Mouse (Mus musculus) neural tube, embryonic 14.5 days (tissue): ENCODE results near the gene Atg2b. TPM values are rescaled to one million over a fixed set of nuclear protein-coding genes. Genes with fewer than 3 reads are reported as not detected.
A peak's percentile ranks its signal among the peaks of the same experiment; 100 is the strongest.

Experiments
- ATAC-seq: fragments of 200-750 bp; cut with Nextera tagmentation; 2 replicates; pipeline ENCODE4 v1.8.0; 2017; ENCODE audit warnings: low read depth, mild to moderate bottlenecking, moderate TSS enrichment, moderate library complexity
- H3K27ac ChIP-seq: fragments of 300-500 bp; sonication (generic); 2 replicates; pipeline ENCODE4 v1.5.1; 2014; ENCODE audit warnings: low read depth, mild to moderate bottlenecking, control low read depth, low read length, moderate library complexity, mixed read lengths
- H3K27me3 ChIP-seq: fragments of 300-500 bp; sonication (generic); 2 replicates; pipeline ENCODE4 v1.6.1; 2014; ENCODE audit warnings: low read length; ENCODE audit not compliant: control insufficient read depth, insufficient read depth
- H3K36me3 ChIP-seq: fragments of 300-500 bp; sonication (generic); 2 replicates; pipeline ENCODE4 v1.6.1; 2014; ENCODE audit warnings: low read length, mixed read lengths; ENCODE audit not compliant: control insufficient read depth, insufficient read depth
- H3K4me1 ChIP-seq: fragments of 300-500 bp; sonication (generic); 2 replicates; pipeline ENCODE4 v1.6.1; 2014; ENCODE audit warnings: low read length; ENCODE audit not compliant: control insufficient read depth, insufficient read depth
- H3K4me2 ChIP-seq: fragments of 300-500 bp; sonication (generic); 2 replicates; pipeline ENCODE4 v1.6.1; 2014; ENCODE audit warnings: mild to moderate bottlenecking, low read depth, low read length, control low read depth
- H3K4me3 ChIP-seq: fragments of 300-500 bp; sonication (generic); 2 replicates; pipeline ENCODE4 v1.5.1; 2014; ENCODE audit warnings: low read depth, low read length, control low read depth, mixed read lengths
- H3K9ac ChIP-seq: fragments of 300-500 bp; sonication (generic); replicated peaks from 2 replicates; pipeline ENCODE4 v1.6.1; 2014; ENCODE audit warnings: low read depth, mild to moderate bottlenecking, control low read depth, low read length, mixed read lengths
- H3K9me3 ChIP-seq: fragments of 300-500 bp; sonication (generic); 2 replicates; pipeline ENCODE4 v1.6.1; 2016; ENCODE audit warnings: low read length; ENCODE audit not compliant: control insufficient read depth
- WGBS: fragments of 180-500 bp; shearing (Covaris S2); extraction: QIAGEN DNeasy Blood & Tissue Kit; methylation state at CpG from one replicate; pipeline ENCODE4 v1.1.7; 2014; 5-methylcytosine and 5-hydroxymethylcytosine counted together
- polyA plus RNA-seq: library from polyadenylated mRNA; unstranded; fragments of >200 nt; fragmentation: Nextera tagmentation; extraction: Ambion mirVana; gene quantifications from 2 replicates; pipeline ENCODE4 v1.2.1, GENCODE M21; 2014

Gene Atg2b
- polyA plus RNA-seq, 1 experiment from 2014 or later, result 19.5 TPM

- Histone ChIP-seq H3K9ac (no peak overlapping the region), H3K4me1 (peaks cover 10% of the 10 kb centered on the region), H3K4me3 (no peak overlapping the region), H3K27me3 (no peaks in the 10 kb centered on the region), H3K9me3 (no peaks in the 10 kb centered on the region), H3K27ac (no peak overlapping the region), H3K36me3 (peaks cover 2% of the 10 kb centered on the region), H3K4me2 (no peak overlapping the region)
- 98% methylated on average over 13 of the region's 13 CpGs for WGBS
- ATAC-seq, result no peak
Measured at GRCm38 (mm10) chr12:105689435-105689834, 4.4 kb upstream of the Atg2b start.

- H3K4me1 ChIP-seq, result peaks cover 15% of the 10 kb centered on the region
- ATAC-seq, result no peak
- 97% methylated on average over 4 of the region's 4 CpGs for WGBS
- no peaks in the 10 kb centered on the region for H3K27me3 ChIP-seq
- no peak overlapping the region for H3K4me3 ChIP-seq
- no peak overlapping the region for H3K27ac ChIP-seq
- no peaks in the 10 kb centered on the region for H3K9me3 ChIP-seq
- H3K4me2 ChIP-seq, result no peak overlapping the region
- H3K9ac ChIP-seq, result no peak overlapping the region
- peaks cover 2% of the 10 kb centered on the region for H3K36me3 ChIP-seq
Measured at GRCm38 (mm10) chr12:105688546-105688945, 3.5 kb upstream of the Atg2b start.

GRCm38 (mm10) chr12:105687416-105687815 is 2.4 kb upstream of the Atg2b start:
- peaks cover 2% of the 10 kb centered on the region for H3K36me3 ChIP-seq
- no peak for ATAC-seq
- H3K27me3 ChIP-seq, result no peaks in the 10 kb centered on the region
- no peak overlapping the region for H3K9ac ChIP-seq
- no peak overlapping the region for H3K27ac ChIP-seq
- H3K9me3 ChIP-seq, result no peaks in the 10 kb centered on the region
- no peak overlapping the region for H3K4me3 ChIP-seq
- H3K4me1 ChIP-seq, result peaks cover 22% of the 10 kb centered on the region
- no peak overlapping the region for H3K4me2 ChIP-seq
- 86% methylated on average over 4 of the region's 4 CpGs for WGBS

- WGBS, result 96% methylated on average over 3 of the region's 3 CpGs
- Histone ChIP-seq H3K9ac (no peak overlapping the region), H3K4me2 (peak overlapping the region; percentile 93; the same call in 1 of the 2 replicates), H3K27me3 (no peaks in the 10 kb centered on the region), H3K36me3 (peaks cover 2% of the 10 kb centered on the region; the same call in 1 of the 2 replicates), H3K4me1 (peaks cover 22% of the 10 kb centered on the region), H3K9me3 (no peaks in the 10 kb centered on the region), H3K4me3 (no peak overlapping the region), H3K27ac (no peak overlapping the region)
- ATAC-seq, result no peak
Measured at GRCm38 (mm10) chr12:105686791-105687190, 1.8 kb upstream of the Atg2b start.

GRCm38 (mm10) chr12:105683933-105684901 is 794 bp downstream of the Atg2b start, which contains the start of gene Gskip:
Gene Gskip (plus strand): TSS chr12:105684829.
- peak within 1 kb of the TSS; percentile 93 for H3K4me2 ChIP-seq
- no peaks in the 10 kb centered on the region for H3K36me3 ChIP-seq
- H3K27me3 ChIP-seq, result no peaks in the 10 kb centered on the region
- peak; percentile 52 for ATAC-seq
- H3K9ac ChIP-seq, result peak within 1 kb of the TSS; percentile 90
- peaks cover 22% of the 10 kb centered on the region for H3K4me1 ChIP-seq
- WGBS, result 2% methylated on average over 41 of the region's 41 CpGs
- H3K4me3 ChIP-seq, result peak within 1 kb of the TSS; percentile 89
- peak within 1 kb of the TSS; percentile 91 for H3K27ac ChIP-seq
- no peaks in the 10 kb centered on the region for H3K9me3 ChIP-seq

- H3K27me3 ChIP-seq, result no peaks in the 10 kb centered on the region
- peaks cover under 1% of the 10 kb centered on the region; the same call in 1 of the 2 replicates for H3K36me3 ChIP-seq
- 91% methylated on average over 3 of the region's 3 CpGs for WGBS
- no peak overlapping the region for H3K4me2 ChIP-seq
- H3K9ac ChIP-seq, result no peak overlapping the region
- no peak overlapping the region for H3K4me3 ChIP-seq
- H3K27ac ChIP-seq, result no peak overlapping the region
- no peaks in the 10 kb centered on the region for H3K9me3 ChIP-seq
- H3K4me1 ChIP-seq, result peaks cover 9% of the 10 kb centered on the region
- no peak for ATAC-seq
Measured at GRCm38 (mm10) chr12:105678762-105679161, 6.2 kb downstream of the Atg2b start.

GRCm38 (mm10) chr12:105678211-105678610 is 6.8 kb downstream of the Atg2b start:
- Histone ChIP-seq H3K4me2 (no peak overlapping the region), H3K9me3 (no peaks in the 10 kb centered on the region), H3K9ac (no peak overlapping the region), H3K36me3 (peaks cover 6% of the 10 kb centered on the region), H3K27me3 (no peaks in the 10 kb centered on the region), H3K4me3 (no peak overlapping the region), H3K4me1 (peaks cover 4% of the 10 kb centered on the region), H3K27ac (no peak overlapping the region)
- no peak for ATAC-seq
- WGBS, result 93% methylated on average over 7 of the region's 7 CpGs

GRCm38 (mm10) chr12:105676274-105676673 is 8.7 kb downstream of the Atg2b start:
- Histone ChIP-seq H3K27me3 (no peaks in the 10 kb centered on the region), H3K27ac (no peak overlapping the region), H3K4me2 (no peak overlapping the region), H3K36me3 (peaks cover 11% of the 10 kb centered on the region), H3K9ac (no peak overlapping the region), H3K9me3 (no peaks in the 10 kb centered on the region), H3K4me3 (no peak overlapping the region), H3K4me1 (no peaks in the 10 kb centered on the region)
- 93% methylated on average over 8 of the region's 8 CpGs for WGBS
- no peak for ATAC-seq

GRCm38 (mm10) chr12:105655850-105656249 is 29.2 kb downstream of the Atg2b start:
- no peak overlapping the region for H3K4me2 ChIP-seq
- 95% methylated on average over 7 of the region's 7 CpGs for WGBS
- ATAC-seq, result no peak
- H3K36me3 ChIP-seq, result peaks cover 75% of the 10 kb centered on the region
- H3K27me3 ChIP-seq, result no peaks in the 10 kb centered on the region
- no peaks in the 10 kb centered on the region for H3K9me3 ChIP-seq
- H3K9ac ChIP-seq, result no peak overlapping the region
- no peak overlapping the region for H3K4me3 ChIP-seq
- no peak overlapping the region for H3K27ac ChIP-seq
- no peaks in the 10 kb centered on the region for H3K4me1 ChIP-seq
